Comparison of ENCODE assay signal across 35 mouse cellular contexts in genomic region chr5:109139546-109139945, GRCm38 (mm10). TPM values are rescaled to one million over a fixed set of nuclear protein-coding genes. Genes with fewer than 3 reads are reported as not detected.
DNase-seq lines count a peak whose midpoint lies in the region; ATAC-seq and TF ChIP-seq lines count a peak whose summit lies in the region.
"Had no signal": no experiment of that assay in that cellular context is flagged by ENCODE, and none has a peak within 500 bp of the region (broad histone marks: within the 10 kb centered on the region; RNA-seq: fewer than 3 reads in every experiment).

No protein-coding gene starts in this region.

- no peak overlapping the region for H3K27ac ChIP-seq in layer of hippocampus, adult 2 months
- H3K27ac ChIP-seq in cerebellum, adult 2 months (ENCODE audit: insufficient read depth, low read length), result no peak overlapping the region
- H3K27ac ChIP-seq: embryonic facial prominence, embryonic 13.5 days; forebrain, embryonic 12.5 days; heart, embryonic 10.5 days; intestine, embryonic 15.5 days; midbrain, embryonic 10.5 days; neural tube, embryonic 15.5 days; stomach, embryonic 15.5 days had no signal

- 0 out of 2 replicates have a peak, but pooled peaks have one; percentile 12 for TF ChIP-seq CTCF in layer of hippocampus, adult 2 months (conservative IDR thresholded peaks at IDR 0.05)
- TF ChIP-seq CTCF in cerebellum, adult 2 months (IDR thresholded peaks at IDR 0.05; ENCODE audit: borderline replicate concordance, insufficient read depth, low read depth, low read length), result no peak

- no peak for DNase-seq in layer of hippocampus, adult 2 months (ENCODE audit: low spot score in 2 of 2)
- no peak for DNase-seq in layer of hippocampus, adult 18-20 months (ENCODE audit: low spot score in 2 of 2)
- DNase-seq in ES-CJ7 (ENCODE audit: low read depth, low spot score), result peak; percentile 29
- DNase-seq in adrenal gland, adult 18-20 months (ENCODE audit: low spot score in 2 of 2), result peak; percentile 19 to 24
- DNase-seq in adrenal gland, postnatal 36 days, result peak; percentile 31 to 45
- no peak for DNase-seq in cerebellum, adult 2 months
- DNase-seq: cerebellum, adult 11 months; embryo, embryonic 11 days; lung, postnatal 10 days; right cerebral cortex, adult 18-20 months; right cerebral cortex, postnatal 4 days; thymus, adult 18-20 months; thymus, postnatal 36 days had no signal

- 73% methylated on average over 2 of the region's 2 CpGs for WGBS in cerebellum, adult 2 months

- TF ChIP-seq POLR2A in cerebellum, adult 2 months (IDR thresholded peaks at IDR 0.05; ENCODE audit: borderline replicate concordance, insufficient read depth, low read length), result no peak

- no peak for ATAC-seq in monocyte, adult 5-6 weeks (replicated peaks; ENCODE audit: insufficient number of reproducible peaks, low FRiP score, low TSS enrichment, poor library complexity, severe bottlenecking)
- ATAC-seq: hindbrain, embryonic 16.5 days; intestine, embryonic 15.5 days had no signal

- H3K27me3 ChIP-seq in cerebellum, adult 2 months (ENCODE audit: control insufficient read depth, insufficient read depth, low read length), result no peaks in the 10 kb centered on the region
- H3K27me3 ChIP-seq: embryonic facial prominence, embryonic 13.5 days; forebrain, embryonic 12.5 days; intestine, embryonic 15.5 days; neural tube, embryonic 15.5 days; stomach, embryonic 15.5 days had no signal

- H3K4me3 ChIP-seq in layer of hippocampus, adult 2 months, result no peak overlapping the region
- no peak overlapping the region for H3K4me3 ChIP-seq in cerebellum, adult 2 months (replicated peaks; ENCODE audit: insufficient read depth, low read depth, low read length)
- H3K4me3 ChIP-seq: embryonic facial prominence, embryonic 13.5 days; erythroblast, embryonic 14.5 days; forebrain, embryonic 12.5 days; heart, embryonic 10.5 days; intestine, embryonic 15.5 days; midbrain, embryonic 10.5 days; neural tube, embryonic 15.5 days; stomach, embryonic 15.5 days had no signal

- H3K4me1 ChIP-seq in cerebellum, adult 2 months (ENCODE audit: control insufficient read depth, insufficient read depth, low read length), result no peaks in the 10 kb centered on the region
- H3K4me1 ChIP-seq: embryonic facial prominence, embryonic 13.5 days; forebrain, embryonic 12.5 days; heart, embryonic 10.5 days; intestine, embryonic 15.5 days; midbrain, embryonic 10.5 days; neural tube, embryonic 15.5 days; stomach, embryonic 15.5 days had no signal

RNA-seq across cellular contexts. Expression of gene Vmn2r12, which starts 41.8 kb away (rescaled TPM):
- not detected for total RNA-seq in layer of hippocampus, adult 2 months (2021)
- not detected for total RNA-seq in layer of hippocampus, adult 18-20 months (2021)
- not detected for total RNA-seq in adrenal gland, adult 18-20 months (2021)
- total RNA-seq in adrenal gland, postnatal 36 days (2021), result not detected
- not detected in 3 replicates for total RNA-seq in monocyte, adult 5-6 weeks (2017)
- not detected in 2 replicates for polyA plus RNA-seq in cerebellum, adult 2 months (2012; rRNA removed)
- total RNA-seq: gastrocnemius, adult 8-10 months; hematopoietic stem cell, adult 5-6 weeks; layer of hippocampus, postnatal 25 days; midbrain, postnatal 0 days had no signal
- polyA plus RNA-seq: C2C12; embryonic facial prominence, embryonic 13.5 days; erythroblast, embryonic 14.5 days; forebrain, embryonic 12.5 days; G1E; gonadal fat pad, adult 2 months; heart, embryonic 10.5 days; heart, embryonic 16.5 days; hindbrain, embryonic 16.5 days; intestine, embryonic 15.5 days; kidney, embryonic 16.5 days; large intestine, adult 2 months; limb, embryonic 11.5 days; liver, embryonic 11.5 days; midbrain, embryonic 10.5 days; midbrain, postnatal 0 days; neural tube, embryonic 15.5 days; stomach, embryonic 15.5 days had no signal

RNA-seq across cellular contexts. Expression of gene Vmn2r13, which starts 52.5 kb away (rescaled TPM):
- not detected for total RNA-seq in layer of hippocampus, adult 2 months (2021)
- total RNA-seq in layer of hippocampus, adult 18-20 months (2021), result not detected
- total RNA-seq in adrenal gland, adult 18-20 months (2021), result not detected
- total RNA-seq in adrenal gland, postnatal 36 days (2021), result under 1 TPM in 1 of 2 experiments, not detected in 1; 0.16 TPM
- total RNA-seq in monocyte, adult 5-6 weeks (2017), result not detected in 3 replicates
- not detected in 2 replicates for polyA plus RNA-seq in cerebellum, adult 2 months (2012; rRNA removed)
- total RNA-seq: gastrocnemius, adult 8-10 months; hematopoietic stem cell, adult 5-6 weeks; layer of hippocampus, postnatal 25 days; midbrain, postnatal 0 days had no signal
- polyA plus RNA-seq: embryonic facial prominence, embryonic 13.5 days; erythroblast, embryonic 14.5 days; forebrain, embryonic 12.5 days; G1E; gonadal fat pad, adult 2 months; heart, embryonic 10.5 days; heart, embryonic 16.5 days; hindbrain, embryonic 16.5 days; intestine, embryonic 15.5 days; kidney, embryonic 16.5 days; large intestine, adult 2 months; limb, embryonic 11.5 days; liver, embryonic 11.5 days; midbrain, embryonic 10.5 days; midbrain, postnatal 0 days; neural tube, embryonic 15.5 days; stomach, embryonic 15.5 days had no signal

Comparison
In these comparisons a context has a peak if more than half of its experiments do, and no peak if none do; other contexts are left out.
1. DNase-seq: peak in ES-CJ7 (single experiment), adrenal gland, adult 18-20 months (2 of 2) and adrenal gland, postnatal 36 days (2 of 2); none in layer of hippocampus, adult 2 months (0 of 2), layer of hippocampus, adult 18-20 months (0 of 2) and cerebellum, adult 2 months (0 of 2).